Mouse (Mus musculus) kidney, adult 2 months (tissue): Measurements from ENCODE around the gene Uimc1.

Source experiments
- CTCF ChIP-seq: fragments of 200-500 bp; conservative IDR thresholded peaks from 2 replicates; pipeline ENCODE4 v1.5.1; 2011; ENCODE audit warnings: low read depth, mild to moderate bottlenecking, control low read depth, low read length, moderate library complexity, mixed read lengths; ENCODE audit not compliant: insufficient read depth, insufficient read length
- POLR2A ChIP-seq: fragments of 200-500 bp; IDR thresholded peaks from one replicate; pipeline ENCODE4 v1.6.1; 2011; ENCODE audit warnings: low read depth, low read length, control low read depth

- no peak for TF ChIP-seq POLR2A
- TF ChIP-seq CTCF, result no peak
These were observed 121.3 kb downstream of the Uimc1 start for GRCm38 (mm10) chr13:54978804-54979203.
